Mouse (Mus musculus) hindbrain, embryonic 12.5 days (tissue): Measurements from ENCODE around the gene Gm13040. TPM values are rescaled to one million over a fixed set of nuclear protein-coding genes. Genes with fewer than 3 reads are reported as not detected.
"Not testable (repeated sequence)": the region's sequence is repeated elsewhere in the genome, so short reads cannot be mapped to it uniquely, and the experiment has no call there.

ENCODE experiments used
- ATAC-seq: fragments of 200-750 bp; cut with Nextera tagmentation; 2 replicates; pipeline ENCODE4 v1.8.0; 2017; ENCODE audit warnings: moderate TSS enrichment; ENCODE audit not compliant: low FRiP score
- H3K27ac ChIP-seq: fragments of 300-500 bp; sonication (generic); 2 replicates; pipeline ENCODE4 v1.5.1; 2016; ENCODE audit warnings: mild to moderate bottlenecking
- H3K27me3 ChIP-seq: fragments of 300-500 bp; sonication (generic); 2 replicates; pipeline ENCODE4 v1.6.1; 2016; ENCODE audit warnings: mild to moderate bottlenecking
- H3K36me3 ChIP-seq: fragments of 300-500 bp; sonication (generic); 2 replicates; pipeline ENCODE4 v1.6.1; 2016; ENCODE audit warnings: mild to moderate bottlenecking
- H3K4me1 ChIP-seq: fragments of 300-500 bp; sonication (generic); 2 replicates; pipeline ENCODE4 v1.6.1; 2016
- H3K4me2 ChIP-seq: fragments of 300-500 bp; sonication (generic); replicated peaks from 2 replicates; pipeline ENCODE4 v1.6.1; 2016; ENCODE audit warnings: mild to moderate bottlenecking
- H3K4me3 ChIP-seq: fragments of 300-500 bp; sonication (generic); 2 replicates; pipeline ENCODE4 v1.5.1; 2016; ENCODE audit warnings: mild to moderate bottlenecking
- H3K9ac ChIP-seq: fragments of 300-500 bp; sonication (generic); 2 replicates; pipeline ENCODE4 v1.6.1; 2016; ENCODE audit warnings: mild to moderate bottlenecking, moderate library complexity
- H3K9me3 ChIP-seq: fragments of 300-500 bp; sonication (generic); replicated peaks from 2 replicates; pipeline ENCODE4 v1.6.1; 2016; ENCODE audit warnings: mild to moderate bottlenecking
- WGBS: fragments of 180-500 bp; shearing (Covaris S2); methylation state at CpG from one replicate; pipeline ENCODE4 v1.1.7; 2016; 5-methylcytosine and 5-hydroxymethylcytosine counted together
- polyA plus RNA-seq: library from polyadenylated mRNA; unstranded; fragments of >200 nt; fragmentation: Nextera tagmentation; extraction: Ambion mirVana; gene quantifications from 2 replicates; pipeline ENCODE4 v1.2.1, GENCODE M21; 2016

Gene Gm13040
- not detected in 2 replicates for polyA plus RNA-seq

- H3K27ac ChIP-seq, H3K9me3 ChIP-seq, H3K4me3 ChIP-seq, H3K27me3 ChIP-seq, H3K36me3 ChIP-seq, H3K9ac ChIP-seq, H3K4me1 ChIP-seq, H3K4me2 ChIP-seq, ATAC-seq: not testable (repeated sequence)
- WGBS, result no CpG with 5 or more reads among the region's 3 CpGs
These were observed at the start of gene Gm13040 for GRCm38 (mm10) chr4:143535654-143536053. Gm13040 (plus strand) TSS chr4:143535954.

- Histone ChIP-seq H3K4me3 (no peak within 1 kb of the TSS), H3K27ac (no peak within 1 kb of the TSS), H3K9me3 (no peaks in the 10 kb centered on the region), H3K4me2 (no peak within 1 kb of the TSS), H3K36me3 (no peaks in the 10 kb centered on the region), H3K4me1 (no peaks in the 10 kb centered on the region), H3K27me3 (no peaks in the 10 kb centered on the region), H3K9ac (no peak within 1 kb of the TSS)
- no peak for ATAC-seq
- WGBS, result 88% methylated on average over 3 of the region's 3 CpGs
These were observed 24.7 kb upstream of the Gm13040 start, which contains the start of gene Gm13043 for GRCm38 (mm10) chr4:143511043-143511442. Gm13043 (plus strand) TSS chr4:143511343.

- H3K4me2 ChIP-seq, H3K4me1 ChIP-seq, H3K36me3 ChIP-seq, H3K4me3 ChIP-seq, H3K27ac ChIP-seq, H3K9ac ChIP-seq, ATAC-seq, H3K27me3 ChIP-seq, H3K9me3 ChIP-seq: not testable (repeated sequence)
- no CpG with 5 or more reads among the region's 3 CpGs for WGBS
These were observed 15.6 kb downstream of the Gm13040 start, which contains the start of the genes BC080695 and Gm13057 for GRCm38 (mm10) chr4:143551400-143551799. BC080695 (plus strand) TSS chr4:143551700. Gm13057 (plus strand) TSS chr4:143551709.

Other genes starting within 250 kb of the Gm13040 start
- 83.2 and 89.1 TPM in 2 replicates for gene Pdpn, start 236.4 kb upstream of the Gm13040 start, polyA plus RNA-seq
- 0.44 and 0.79 TPM in 2 replicates for gene Lrrc38, start 186.2 kb upstream of the Gm13040 start, polyA plus RNA-seq
- not detected in 2 replicates for gene Pramel1, start 141.5 kb upstream of the Gm13040 start, polyA plus RNA-seq
- 23.5 and 23.8 TPM in 2 replicates for gene Pramef8, start 123.5 kb upstream of the Gm13040 start, polyA plus RNA-seq
- not detected in 2 replicates for gene Oog4, start 85.6 kb upstream of the Gm13040 start, polyA plus RNA-seq
- gene Gm13043, start 24.6 kb upstream of the Gm13040 start, polyA plus RNA-seq, result not detected in 2 replicates
- not detected in 2 replicates for gene BC080695, start 15.7 kb downstream of the Gm13040 start, polyA plus RNA-seq
- not detected in 2 replicates for gene Gm13057, start 15.8 kb downstream of the Gm13040 start, polyA plus RNA-seq
- gene Gm13083, start 79.0 kb downstream of the Gm13040 start, polyA plus RNA-seq, result not detected in 2 replicates
- gene Gm13088, start 121.3 kb downstream of the Gm13040 start, polyA plus RNA-seq, result not detected in 2 replicates
- not detected in 2 replicates for gene Gm13089, start 166.8 kb downstream of the Gm13040 start, polyA plus RNA-seq
- gene Gm13078, start 183.5 kb downstream of the Gm13040 start, polyA plus RNA-seq, result not detected in 2 replicates